Mouse (Mus musculus) intestine, postnatal 0 days (tissue): ENCODE data around the gene Tmem200a. TPM values are rescaled to one million over a fixed set of nuclear protein-coding genes. Genes with fewer than 3 reads are reported as not detected.

ENCODE experiments used
- ATAC-seq: fragments of 200-750 bp; cut with Nextera tagmentation; 2 replicates; pipeline ENCODE4 v1.8.0; 2017; ENCODE audit warnings: mild to moderate bottlenecking, moderate TSS enrichment, moderate library complexity
- H3K27ac ChIP-seq: fragments of 300-500 bp; sonication (generic); 2 replicates; pipeline ENCODE4 v1.5.1; 2014; ENCODE audit warnings: mild to moderate bottlenecking, low read depth, low read length, moderate library complexity
- H3K27me3 ChIP-seq: fragments of 300-500 bp; sonication (generic); replicated peaks from 2 replicates; pipeline ENCODE4 v1.6.1; 2014; ENCODE audit warnings: low read length, mixed read lengths; ENCODE audit not compliant: control insufficient read depth, insufficient read depth
- H3K36me3 ChIP-seq: fragments of 300-500 bp; sonication (generic); 2 replicates; pipeline ENCODE4 v1.6.1; 2014; ENCODE audit warnings: mild to moderate bottlenecking, moderate library complexity; ENCODE audit not compliant: control insufficient read depth, insufficient read depth
- H3K4me1 ChIP-seq: fragments of 300-500 bp; sonication (generic); replicated peaks from 2 replicates; pipeline ENCODE4 v1.6.1; 2014; ENCODE audit warnings: antibody characterized with exemption, low read length, mixed read lengths; ENCODE audit not compliant: control insufficient read depth, insufficient read depth
- H3K4me2 ChIP-seq: fragments of 300-500 bp; sonication (generic); replicated peaks from 2 replicates; pipeline ENCODE4 v1.6.1; 2014; ENCODE audit warnings: low read depth, mild to moderate bottlenecking, moderate library complexity
- H3K4me3 ChIP-seq: fragments of 300-500 bp; sonication (generic); 2 replicates; pipeline ENCODE4 v1.5.1; 2014; ENCODE audit warnings: low read depth, low read length
- H3K9ac ChIP-seq: fragments of 300-500 bp; sonication (generic); 2 replicates; pipeline ENCODE4 v1.6.1; 2014; ENCODE audit warnings: mild to moderate bottlenecking, low read depth, low read length
- H3K9me3 ChIP-seq: fragments of 300-500 bp; sonication (generic); 2 replicates; pipeline ENCODE4 v1.6.1; 2016; ENCODE audit warnings: mixed run types; ENCODE audit not compliant: control insufficient read depth
- CTCF ChIP-seq: sonication (generic); IDR thresholded peaks from 2 replicates; pipeline ENCODE4 v1.5.1; 2016; ENCODE audit warnings: low read depth, mild to moderate bottlenecking, control low read depth, antibody characterized with exemption, moderate library complexity
- WGBS: fragments of 180-500 bp; shearing (Covaris S2); extraction: QIAGEN DNeasy Blood & Tissue Kit; methylation state at CpG from one replicate; pipeline ENCODE4 v1.1.7; 2014; 5-methylcytosine and 5-hydroxymethylcytosine counted together
- polyA plus RNA-seq: library from polyadenylated mRNA; unstranded; fragments of >200 nt; fragmentation: Nextera tagmentation; extraction: Ambion mirVana; gene quantifications from 2 replicates; pipeline ENCODE4 v1.2.1, GENCODE M21; 2015

Gene Tmem200a
- polyA plus RNA-seq, 1 experiment from 2014 or later, result 2.9 TPM

- no peaks in the 10 kb centered on the region for H3K9me3 ChIP-seq
- no peak overlapping the region for H3K27ac ChIP-seq
- no peaks in the 10 kb centered on the region; the same call in 1 of the 2 replicates for H3K4me1 ChIP-seq
- no peak overlapping the region for H3K4me3 ChIP-seq
- TF ChIP-seq CTCF, result no peak
- H3K27me3 ChIP-seq, result no peaks in the 10 kb centered on the region
- H3K4me2 ChIP-seq, result no peak overlapping the region
- H3K9ac ChIP-seq, result no peak overlapping the region
- ATAC-seq, result no peak
- H3K36me3 ChIP-seq, result no peaks in the 10 kb centered on the region
- WGBS, result 74% methylated on average over 3 of the region's 3 CpGs
Observed at GRCm38 (mm10) chr10:25954641-25955228, 124.1 kb downstream of the Tmem200a start.

GRCm38 (mm10) chr10:25952838-25953237 lies 126.0 kb downstream of the Tmem200a start:
- H3K4me1 ChIP-seq, result no peaks in the 10 kb centered on the region
- WGBS, result 34% methylated on average over 7 of the region's 7 CpGs
- TF ChIP-seq CTCF, result no peak

GRCm38 (mm10) chr10:25952150-25952549 lies 126.7 kb downstream of the Tmem200a start:
- Histone ChIP-seq H3K27ac (no peak overlapping the region), H3K4me1 (no peaks in the 10 kb centered on the region), H3K4me2 (no peak overlapping the region), H3K36me3 (no peaks in the 10 kb centered on the region), H3K4me3 (no peak overlapping the region), H3K9ac (no peak overlapping the region), H3K9me3 (no peaks in the 10 kb centered on the region), H3K27me3 (no peaks in the 10 kb centered on the region)
- no peak for ATAC-seq
- TF ChIP-seq CTCF, result no peak
- WGBS, result 34% methylated on average over 6 of the region's 6 CpGs

More at GRCm38 (mm10) chr10:25952838-25953237, 126.0 kb downstream of the Tmem200a start:
- Histone ChIP-seq H3K36me3 (no peaks in the 10 kb centered on the region), H3K9me3 (no peaks in the 10 kb centered on the region), H3K27ac (no peak overlapping the region), H3K9ac (no peak overlapping the region), H3K4me2 (no peak overlapping the region), H3K27me3 (no peaks in the 10 kb centered on the region), H3K4me3 (no peak overlapping the region)
- ATAC-seq, result peak; percentile 60; the same call in 1 of the 2 replicates

GRCm38 (mm10) chr10:25945866-25946265 lies 133.0 kb downstream of the Tmem200a start:
- Histone ChIP-seq H3K27ac (no peak overlapping the region), H3K36me3 (no peaks in the 10 kb centered on the region), H3K4me2 (no peak overlapping the region), H3K9ac (no peak overlapping the region), H3K9me3 (no peaks in the 10 kb centered on the region), H3K27me3 (no peaks in the 10 kb centered on the region), H3K4me3 (no peak overlapping the region), H3K4me1 (no peaks in the 10 kb centered on the region)
- 77% methylated on average over 2 of the region's 2 CpGs for whole genome bisulfite sequencing
- no peak for TF ChIP-seq CTCF
- no peak for ATAC-seq

GRCm38 (mm10) chr10:25944641-25945040 lies 134.2 kb downstream of the Tmem200a start:
- Histone ChIP-seq H3K27me3 (no peaks in the 10 kb centered on the region), H3K27ac (no peak overlapping the region), H3K9me3 (no peaks in the 10 kb centered on the region), H3K36me3 (no peaks in the 10 kb centered on the region), H3K4me1 (no peaks in the 10 kb centered on the region), H3K9ac (no peak overlapping the region), H3K4me2 (no peak overlapping the region), H3K4me3 (no peak overlapping the region)
- ATAC-seq, result no peak
- no peak for TF ChIP-seq CTCF
- 86% methylated on average over 2 of the region's 2 CpGs for WGBS

- H3K9ac ChIP-seq, result no peak overlapping the region
- no peaks in the 10 kb centered on the region for H3K36me3 ChIP-seq
- H3K27ac ChIP-seq, result no peak overlapping the region
- no peak overlapping the region for H3K4me2 ChIP-seq
- TF ChIP-seq CTCF, result no peak
- ATAC-seq, result no peak
- no peaks in the 10 kb centered on the region for H3K27me3 ChIP-seq
- no peaks in the 10 kb centered on the region for H3K9me3 ChIP-seq
- no peak overlapping the region for H3K4me3 ChIP-seq
- H3K4me1 ChIP-seq, result peaks cover 16% of the 10 kb centered on the region
- WGBS, result 85% methylated on average over 8 of the region's 8 CpGs
Observed at GRCm38 (mm10) chr10:25931796-25932195, 147.1 kb downstream of the Tmem200a start.
